Mouse (Mus musculus): ENCODE results near the gene Leng8. TPM values are rescaled to one million over a fixed set of nuclear protein-coding genes. Genes with fewer than 3 reads are reported as not detected.

Leng8 gene
- polyA plus RNA-seq, 1 experiment from 2014 or later: 30.8 TPM

GRCm38 (mm10) chr7:4145552-4146190 lies 8.8 kb downstream of the Leng8 start:
- DNase-seq (ENCODE audit: low spot score): peak; percentile 54
- Histone ChIP-seq H3K27me3 (ENCODE audit: insufficient read depth, low read length) (no peaks in the 10 kb centered on the region), H3K4me2 (ENCODE audit: low read length) (no peak overlapping the region), H3K9me3 (replicated peaks; ENCODE audit: low read length) (no peaks in the 10 kb centered on the region), H3K4me1 (replicated peaks; ENCODE audit: insufficient read depth, low read length) (peaks cover 17% of the 10 kb centered on the region), H3K27ac (no peak overlapping the region), H3K36me3 (ENCODE audit: insufficient read depth, low read length) (peaks cover 68% of the 10 kb centered on the region), H3K9ac (ENCODE audit: low read depth, low read length) (no peak overlapping the region), H3K4me3 (replicated peaks; ENCODE audit: low read depth, low read length) (no peak overlapping the region)
- peak; percentile 79 for TF ChIP-seq CTCF (IDR thresholded peaks at IDR 0.05; ENCODE audit: low read depth)
- no peak for ATAC-seq (replicated peaks; ENCODE audit: low FRiP score, low read depth)
- 66% methylated on average over 6 of the region's 6 CpGs for WGBS

GRCm38 (mm10) chr7:4146241-4147180 lies 9.7 kb downstream of the Leng8 start:
- H3K9me3 ChIP-seq (replicated peaks; ENCODE audit: low read length): no peaks in the 10 kb centered on the region
- no peak for TF ChIP-seq CTCF (IDR thresholded peaks at IDR 0.05; ENCODE audit: low read depth)
- no peak overlapping the region for H3K4me2 ChIP-seq (ENCODE audit: low read length)
- H3K27ac ChIP-seq: no peak overlapping the region
- no peak overlapping the region for H3K4me3 ChIP-seq (replicated peaks; ENCODE audit: low read depth, low read length)
- no peak for ATAC-seq (replicated peaks; ENCODE audit: low FRiP score, low read depth)
- WGBS: 91% methylated on average over 23 of the region's 23 CpGs
- H3K4me1 ChIP-seq (replicated peaks; ENCODE audit: insufficient read depth, low read length): peaks cover 20% of the 10 kb centered on the region
- DNase-seq (ENCODE audit: low spot score): no peak
- H3K9ac ChIP-seq (ENCODE audit: low read depth, low read length): no peak overlapping the region
- peaks cover 59% of the 10 kb centered on the region for H3K36me3 ChIP-seq (ENCODE audit: insufficient read depth, low read length)
- H3K27me3 ChIP-seq (ENCODE audit: insufficient read depth, low read length): no peaks in the 10 kb centered on the region

GRCm38 (mm10) chr7:4147371-4147770 lies 10.5 kb downstream of the Leng8 start:
- Histone ChIP-seq H3K9ac (ENCODE audit: low read depth, low read length) (no peak overlapping the region), H3K9me3 (replicated peaks; ENCODE audit: low read length) (no peaks in the 10 kb centered on the region), H3K27me3 (ENCODE audit: insufficient read depth, low read length) (no peaks in the 10 kb centered on the region), H3K4me1 (replicated peaks; ENCODE audit: insufficient read depth, low read length) (peaks cover 20% of the 10 kb centered on the region), H3K4me2 (ENCODE audit: low read length) (no peak overlapping the region), H3K36me3 (ENCODE audit: insufficient read depth, low read length) (peaks cover 51% of the 10 kb centered on the region), H3K27ac (no peak overlapping the region), H3K4me3 (replicated peaks; ENCODE audit: low read depth, low read length) (no peak overlapping the region)
- TF ChIP-seq CTCF (IDR thresholded peaks at IDR 0.05; ENCODE audit: low read depth): no peak
- WGBS: 73% methylated on average over 20 of the region's 20 CpGs
- no peak for ATAC-seq (replicated peaks; ENCODE audit: low FRiP score, low read depth)
- DNase-seq (ENCODE audit: low spot score): no peak

- no peaks in the 10 kb centered on the region for H3K9me3 ChIP-seq (replicated peaks; ENCODE audit: low read length)
- peak overlapping the region; percentile 92; the same call in 1 of the 2 replicates for H3K4me2 ChIP-seq (ENCODE audit: low read length)
- H3K27ac ChIP-seq: no peak overlapping the region
These were observed 11.0 kb downstream of the Leng8 start for GRCm38 (mm10) chr7:4147836-4148235.

GRCm38 (mm10) chr7:4148341-4149208 lies 11.7 kb downstream of the Leng8 start:
- no peak for TF ChIP-seq CTCF (IDR thresholded peaks at IDR 0.05; ENCODE audit: low read depth)
- Histone ChIP-seq H3K36me3 (ENCODE audit: insufficient read depth, low read length) (peaks cover 40% of the 10 kb centered on the region), H3K4me1 (replicated peaks; ENCODE audit: insufficient read depth, low read length) (peaks cover 20% of the 10 kb centered on the region), H3K9me3 (replicated peaks; ENCODE audit: low read length) (no peaks in the 10 kb centered on the region), H3K4me3 (replicated peaks; ENCODE audit: low read depth, low read length) (peak overlapping the region; percentile 56), H3K4me2 (ENCODE audit: low read length) (peak overlapping the region; percentile 92), H3K27me3 (ENCODE audit: insufficient read depth, low read length) (no peaks in the 10 kb centered on the region), H3K9ac (ENCODE audit: low read depth, low read length) (peak overlapping the region; percentile 72), H3K27ac (peak overlapping the region; percentile 97)
- DNase-seq (ENCODE audit: low spot score) (peak; percentile 24), ATAC-seq (replicated peaks; ENCODE audit: low FRiP score, low read depth) (peak; percentile 12)
- 26% methylated on average over 18 of the region's 18 CpGs for WGBS

More at GRCm38 (mm10) chr7:4147836-4148235, 11.0 kb downstream of the Leng8 start:
- Histone ChIP-seq H3K27me3 (ENCODE audit: insufficient read depth, low read length) (no peaks in the 10 kb centered on the region), H3K36me3 (ENCODE audit: insufficient read depth, low read length) (peaks cover 48% of the 10 kb centered on the region), H3K4me1 (replicated peaks; ENCODE audit: insufficient read depth, low read length) (peaks cover 20% of the 10 kb centered on the region), H3K9ac (ENCODE audit: low read depth, low read length) (no peak overlapping the region), H3K4me3 (replicated peaks; ENCODE audit: low read depth, low read length) (no peak overlapping the region)
- DNase-seq (ENCODE audit: low spot score) (peak; percentile 41), ATAC-seq (replicated peaks; ENCODE audit: low FRiP score, low read depth) (no peak)
- WGBS: 52% methylated on average over 4 of the region's 4 CpGs
- no peak for TF ChIP-seq CTCF (IDR thresholded peaks at IDR 0.05; ENCODE audit: low read depth)
